Mouse (Mus musculus) naive thymus-derived CD4-positive, alpha-beta T cell, adult 2 months (primary cell): ENCODE measurements around the gene Atg5.

Source experiments
- DNase-seq: peaks from one replicate; pipeline ENCODE4 v3.0.0-alpha.2; 2011; ENCODE audit warnings: low read depth

Gene Atg5

GRCm38 (mm10) chr10:44391509-44392290 lies 123.5 kb downstream of the Atg5 start:
- DNase-seq = no peak

GRCm38 (mm10) chr10:44392855-44393254 lies 124.7 kb downstream of the Atg5 start:
- DNase-seq = no peak

DNA sequence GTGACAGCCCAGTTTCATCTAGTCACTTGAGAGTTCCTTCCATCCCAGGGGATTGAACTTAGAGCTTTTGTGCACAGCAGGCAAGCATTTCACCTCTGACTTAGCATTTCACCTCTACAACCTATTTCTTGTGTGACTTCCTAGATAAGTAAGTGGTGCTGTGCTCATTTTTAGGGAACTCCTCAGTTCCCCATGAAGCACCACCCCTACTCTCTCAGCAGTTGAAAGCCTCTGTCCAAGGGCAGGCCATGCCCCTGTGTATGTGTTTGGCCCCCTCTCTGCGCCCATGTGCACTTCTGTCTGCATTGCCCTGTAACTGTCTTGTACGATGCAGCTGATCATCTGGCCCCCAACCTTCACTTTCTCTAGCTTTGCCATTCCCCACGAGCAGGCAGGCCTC lies 132.0 kb downstream of the Atg5 start:
- DNase-seq = no peak

DNA sequence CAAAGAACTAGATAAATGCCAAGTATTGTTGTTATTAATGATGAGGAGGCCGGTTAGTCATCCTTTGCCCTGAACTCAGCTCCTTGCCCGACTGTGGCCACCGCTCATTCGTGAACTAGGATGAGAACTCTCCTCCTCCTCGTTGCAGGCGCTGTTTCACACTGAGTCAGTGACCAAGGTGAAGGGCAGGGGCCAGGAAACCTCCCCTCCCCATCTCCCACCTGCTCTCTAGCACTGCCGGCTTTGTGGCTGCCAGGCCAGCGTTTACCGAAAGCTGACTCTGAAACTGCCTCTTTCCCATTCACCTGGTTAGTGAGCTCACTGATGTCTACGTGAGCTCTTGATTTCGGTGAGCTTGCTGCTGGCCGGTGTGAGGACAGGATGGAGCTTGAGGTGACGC lies 132.4 kb downstream of the Atg5 start:
- DNase-seq = no peak

- DNase-seq = no peak
Measured at GRCm38 (mm10) chr10:44401600-44401999, 133.4 kb downstream of the Atg5 start.

DNA sequence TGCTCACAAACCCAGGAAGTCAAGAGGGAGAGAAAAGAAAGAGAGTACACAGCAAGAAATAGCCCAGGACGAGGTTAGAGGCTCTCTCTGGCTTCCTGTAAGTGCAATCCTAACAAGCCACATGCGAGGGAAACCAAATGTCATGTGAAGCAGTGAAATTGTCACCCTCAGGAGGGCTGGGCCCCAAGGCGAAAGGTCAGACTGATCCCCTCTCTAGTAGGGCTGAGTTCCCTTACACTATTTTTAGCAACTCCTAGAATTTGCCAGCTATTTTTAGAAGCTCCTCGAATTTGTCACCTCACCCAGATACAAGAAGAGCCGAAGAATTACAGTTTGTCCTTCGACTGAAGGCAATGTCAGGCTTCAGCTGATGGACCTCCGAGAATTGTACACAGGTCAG lies 135.3 kb downstream of the Atg5 start:
- DNase-seq = no peak

DNA sequence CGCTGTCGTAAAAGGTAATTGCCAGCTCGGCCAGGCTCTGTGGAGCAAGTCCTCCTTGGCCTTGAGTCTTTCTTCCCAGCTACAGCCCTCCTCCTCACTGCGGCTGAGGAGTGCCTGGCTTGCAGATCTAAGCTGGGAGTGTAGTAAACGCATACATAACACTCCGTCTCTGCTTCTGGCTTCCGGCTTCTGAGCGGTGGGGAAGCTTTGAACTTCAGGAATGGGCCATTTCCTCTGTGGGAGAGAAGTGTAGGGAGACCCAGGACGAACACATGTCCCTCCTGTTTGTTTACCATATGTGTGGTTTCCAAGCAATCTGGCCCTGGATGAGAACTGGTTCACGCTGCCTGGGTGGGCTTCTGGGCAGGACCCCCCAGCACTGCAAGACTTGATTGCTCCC lies 140.9 kb downstream of the Atg5 start:
- DNase-seq = no peak

- no peak for DNase-seq
Measured at GRCm38 (mm10) chr10:44409958-44410357, 141.8 kb downstream of the Atg5 start.
